Mouse (Mus musculus): Measurements from ENCODE around the gene Gm826.

Gene Gm826

GRCm38 (mm10) chr2:160354319-160354718 lies 20.4 kb upstream of the Gm826 start:
- in situ Hi-C loops (cut with MboI, MseI), result no loop called here

GRCm38 (mm10) chr2:160353581-160353980 lies 19.6 kb upstream of the Gm826 start:
- in situ Hi-C loops (cut with MboI, MseI), result no loop called here

- in situ Hi-C loops (cut with MboI, MseI), result no loop called here
Observed at GRCm38 (mm10) chr2:160351038-160351574, 17.1 kb upstream of the Gm826 start.

GRCm38 (mm10) chr2:160349578-160349977 lies 15.6 kb upstream of the Gm826 start:
- in situ Hi-C loops (cut with MboI, MseI), result no loop called here

- in situ Hi-C loops (cut with MboI, MseI), result no loop called here
Observed at GRCm38 (mm10) chr2:160348796-160349195, 14.8 kb upstream of the Gm826 start.

GRCm38 (mm10) chr2:160348072-160348604 lies 14.2 kb upstream of the Gm826 start:
- in situ Hi-C loops (cut with MboI, MseI), result no loop called here

GRCm38 (mm10) chr2:160345644-160346043 lies 11.7 kb upstream of the Gm826 start:
- in situ Hi-C loops (cut with MboI, MseI), result no loop called here

- in situ Hi-C loops (cut with MboI, MseI), result no loop called here
Observed at GRCm38 (mm10) chr2:160340121-160340520, 6.2 kb upstream of the Gm826 start.

- in situ Hi-C loops (cut with MboI, MseI), result no loop called here
Observed at GRCm38 (mm10) chr2:160339595-160339994, 5.6 kb upstream of the Gm826 start.

- in situ Hi-C loops (cut with MboI, MseI), result no loop called here
Observed at GRCm38 (mm10) chr2:160336053-160336452, 2.1 kb upstream of the Gm826 start.

GRCm38 (mm10) chr2:160335043-160335442 lies 1.1 kb upstream of the Gm826 start:
- in situ Hi-C loops (cut with MboI, MseI), result no loop called here

GRCm38 (mm10) chr2:160332516-160333325 lies 1.2 kb downstream of the Gm826 start:
- in situ Hi-C loops (cut with MboI, MseI), result no loop called here

GRCm38 (mm10) chr2:160328886-160329285 lies 5.1 kb downstream of the Gm826 start:
- in situ Hi-C loops (cut with MboI, MseI), result no loop called here

GRCm38 (mm10) chr2:160327716-160328115 lies 6.2 kb downstream of the Gm826 start:
- in situ Hi-C loops (cut with MboI, MseI), result no loop called here

GRCm38 (mm10) chr2:160327167-160327566 lies 6.8 kb downstream of the Gm826 start:
- in situ Hi-C loops (cut with MboI, MseI), result no loop called here

GRCm38 (mm10) chr2:160325105-160325644 lies 8.8 kb downstream of the Gm826 start:
- in situ Hi-C loops (cut with MboI, MseI), result no loop called here

GRCm38 (mm10) chr2:160321829-160322228 lies 12.1 kb downstream of the Gm826 start:
- in situ Hi-C loops (cut with MboI, MseI), result no loop called here

GRCm38 (mm10) chr2:160318255-160318654 lies 15.7 kb downstream of the Gm826 start:
- in situ Hi-C loops (cut with MboI, MseI), result no loop called here

- in situ Hi-C loops (cut with MboI, MseI), result no loop called here
Observed at GRCm38 (mm10) chr2:160313595-160314007, 20.4 kb downstream of the Gm826 start.

- in situ Hi-C loops (cut with MboI, MseI), result no loop called here
Observed at GRCm38 (mm10) chr2:160305070-160305469, 28.9 kb downstream of the Gm826 start.

GRCm38 (mm10) chr2:160303992-160304391 lies 30.0 kb downstream of the Gm826 start:
- in situ Hi-C loops (cut with MboI, MseI), result no loop called here

GRCm38 (mm10) chr2:160302013-160302412 lies 31.9 kb downstream of the Gm826 start:
- in situ Hi-C loops (cut with MboI, MseI), result no loop called here

GRCm38 (mm10) chr2:160298586-160298985 lies 35.4 kb downstream of the Gm826 start:
- in situ Hi-C loops (cut with MboI, MseI), result no loop called here
